In genomic region chr7:16099901-16100300, GRCm38 (mm10) we compare ENCODE assay signal across 1 mouse cellular context.
TF ChIP-seq lines count a peak whose summit lies in the region.

No protein-coding gene starts in this region.

TF ChIP-seq in MEL, 35 proteins besides CTCF, POLR2A, EP300 and RAD21:
- TF ChIP-seq ETS1 (IDR thresholded peaks at IDR 0.05; ENCODE audit: low read depth, low read length) (peak; percentile 40; the same call in 1 of the 2 replicates), TCF12 (IDR thresholded peaks at IDR 0.05; ENCODE audit: low read depth, low read length) (0 out of 2 replicates have a peak, but pooled peaks have one; percentile 3), E2F4 (IDR thresholded peaks at IDR 0.05; ENCODE audit: borderline replicate concordance, low read depth, low read length) (no peak)
